Mouse (Mus musculus) G1E (cell line): ENCODE data around the gene B4galt5. TPM values are rescaled to one million over a fixed set of nuclear protein-coding genes. Genes with fewer than 3 reads are reported as not detected.

Source experiments
- ATAC-seq: 2 replicates; pipeline ENCODE4 v1.8.0; 2016; ENCODE audit warnings: mild to moderate bottlenecking; ENCODE audit not compliant: insufficient number of reproducible peaks, poor library complexity, low FRiP score, severe bottlenecking; ENCODE audit errors: extremely low read depth
- DNase-seq: peaks from one replicate; pipeline ENCODE4 v3.0.0; 2012; ENCODE audit warnings: low spot score
- H3K27me3 ChIP-seq: 2 replicates; pipeline ENCODE4 v1.6.1; 2012; ENCODE audit warnings: mild to moderate bottlenecking, low read length, inconsistent platforms; ENCODE audit not compliant: insufficient read depth
- H3K36me3 ChIP-seq: replicated peaks from 2 replicates; pipeline ENCODE3; 2012; ENCODE audit warnings: mild to moderate bottlenecking, inconsistent platforms
- H3K4me1 ChIP-seq: 2 replicates; pipeline ENCODE4 v1.6.1; 2012; ENCODE audit warnings: low read depth, low read length, inconsistent platforms, mixed read lengths; ENCODE audit not compliant: insufficient read depth
- H3K4me3 ChIP-seq: 2 replicates; pipeline ENCODE4 v1.5.1; 2012; ENCODE audit warnings: low read depth, mild to moderate bottlenecking, inconsistent platforms, low read length, moderate library complexity, mixed read lengths
- H3K9me3 ChIP-seq: replicated peaks from 2 replicates; pipeline ENCODE4 v1.6.1; 2012; ENCODE audit warnings: inconsistent platforms
- CTCF ChIP-seq: IDR thresholded peaks from 2 replicates; pipeline ENCODE4 v1.5.1; 2012; ENCODE audit warnings: low read depth, low read length, inconsistent platforms, mixed read lengths
- GATA1 ChIP-seq: IDR thresholded peaks from 2 replicates; pipeline ENCODE4 v1.6.1; 2012; ENCODE audit warnings: borderline replicate concordance, low read length, inconsistent platforms, mixed read lengths
- GATA2 ChIP-seq: IDR thresholded peaks from 2 replicates; pipeline ENCODE4 v1.6.1; 2012; ENCODE audit warnings: low read depth, low read length, inconsistent platforms, borderline replicate concordance
- POLR2AphosphoS5 ChIP-seq: IDR thresholded peaks from 2 replicates; pipeline ENCODE4 v1.6.1; 2012; ENCODE audit warnings: low read depth, low read length, inconsistent platforms; ENCODE audit not compliant: insufficient replicate concordance
- TAL1 ChIP-seq: conservative IDR thresholded peaks from 2 replicates; pipeline ENCODE4 v1.6.1; 2012; ENCODE audit warnings: low read depth, low read length, inconsistent platforms, mixed read lengths
- polyA plus RNA-seq: library from polyadenylated mRNA; stranded (reverse); fragments of >175 nt; gene quantifications from 2 replicates; pipeline ENCODE4 v1.2.3, GENCODE M21; 2012
- total RNA-seq, 2 experiments: library from RNA; stranded (forward) in 1 of 2; stranded (reverse) in 1 of 2; fragments of 200-1000 nt in 1 of 2; fragments of >200 nt in 1 of 2; fragmentation: Nextera tagmentation in 1 of 2; gene quantifications; 2 replicates each; pipeline ENCODE4 v1.2.3; 2014 to 2017

Gene B4galt5
- total and polyA plus RNA-seq, 3 experiments, result 0.23 to 0.61 (median 0.44) TPM

DNA sequence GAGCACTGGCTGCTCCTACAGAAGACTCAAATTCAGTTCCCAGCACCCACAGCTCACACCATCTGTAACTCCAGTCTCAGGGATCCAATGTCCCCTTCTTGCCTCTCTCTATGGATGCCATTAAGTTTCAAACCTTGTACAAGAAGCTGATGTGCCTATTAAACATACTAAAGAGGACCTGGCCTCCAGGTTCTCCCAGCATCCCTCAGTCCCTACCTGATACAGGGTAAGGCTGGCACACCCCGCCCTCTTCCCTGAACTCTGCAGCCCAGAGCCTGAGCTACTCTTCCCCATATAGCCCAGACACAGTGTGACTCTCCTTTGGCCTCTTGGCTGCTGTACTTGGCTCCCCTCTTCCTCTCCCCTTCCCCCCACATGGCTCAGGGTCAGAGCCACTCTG, 38.9 kb downstream of the B4galt5 start:
- H3K36me3 ChIP-seq, result no peaks in the 10 kb centered on the region
- TF ChIP-seq GATA1 (no peak), CTCF (no peak), TAL1 (no peak), GATA2 (no peak), POLR2AphosphoS5 (no peak)
- peaks cover 2% of the 10 kb centered on the region; the same call in 1 of the 2 replicates for H3K27me3 ChIP-seq
- ATAC-seq, result no peak
- no peaks in the 10 kb centered on the region for H3K4me1 ChIP-seq
- no peak overlapping the region for H3K4me3 ChIP-seq
- DNase-seq, result no peak
- H3K9me3 ChIP-seq, result no peaks in the 10 kb centered on the region

DNA sequence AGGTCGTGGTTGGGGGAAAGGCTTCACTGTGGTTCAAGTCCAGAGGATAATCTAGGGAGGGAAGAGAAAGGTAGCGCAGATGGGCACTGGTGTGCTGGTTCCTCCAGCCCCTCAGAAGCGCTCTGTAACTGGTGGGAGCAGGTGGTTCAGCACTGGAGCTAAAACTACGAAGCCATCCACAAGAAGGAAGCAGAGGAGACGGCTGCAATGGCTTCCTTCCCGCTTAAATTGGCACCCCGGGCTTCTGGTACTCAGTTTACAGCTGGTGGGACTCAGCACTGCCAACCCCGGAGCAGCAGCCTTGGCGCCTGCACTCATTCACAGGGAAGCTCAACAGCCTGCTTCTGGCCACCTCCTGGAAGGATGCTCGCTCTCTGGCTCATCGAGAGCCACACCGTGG, 39.7 kb downstream of the B4galt5 start:
- no peak for TF ChIP-seq TAL1
- TF ChIP-seq GATA1, result no peak
- no peak for TF ChIP-seq CTCF
- no peak for TF ChIP-seq POLR2AphosphoS5
- TF ChIP-seq GATA2, result no peak
- Histone ChIP-seq H3K9me3 (no peaks in the 10 kb centered on the region), H3K27me3 (peaks cover 2% of the 10 kb centered on the region; the same call in 1 of the 2 replicates), H3K36me3 (no peaks in the 10 kb centered on the region), H3K4me1 (no peaks in the 10 kb centered on the region), H3K4me3 (no peak overlapping the region)
- DNase-seq, result no peak
- no peak for ATAC-seq

DNA sequence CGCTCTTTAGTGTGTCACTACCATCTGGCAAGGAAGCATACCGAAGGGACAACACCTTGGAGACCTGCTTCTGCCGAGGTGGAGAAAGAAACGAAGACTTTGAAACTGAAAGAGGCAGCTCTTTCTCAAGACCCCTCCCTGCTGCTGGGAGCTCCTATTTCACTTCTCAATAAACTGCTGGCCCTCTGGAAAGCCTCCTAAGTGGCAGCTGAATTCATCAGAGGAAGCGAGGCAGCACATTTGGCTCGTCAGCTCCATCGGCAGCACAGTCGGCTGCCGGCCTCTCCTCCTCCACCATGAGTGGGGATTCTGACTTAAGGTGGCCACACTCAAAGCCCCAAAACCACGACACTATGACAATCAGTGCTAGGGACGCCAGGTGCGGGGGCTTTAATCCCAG, 41.3 kb downstream of the B4galt5 start:
- DNase-seq, result no peak
- H3K4me3 ChIP-seq, result no peak overlapping the region
- H3K9me3 ChIP-seq, result no peaks in the 10 kb centered on the region
- H3K4me1 ChIP-seq, result no peaks in the 10 kb centered on the region
- no peak for ATAC-seq
- H3K36me3 ChIP-seq, result no peaks in the 10 kb centered on the region
- TF ChIP-seq GATA2 (no peak), TAL1 (no peak), GATA1 (no peak), CTCF (no peak), POLR2AphosphoS5 (no peak)
- peaks cover 2% of the 10 kb centered on the region; the same call in 1 of the 2 replicates for H3K27me3 ChIP-seq

DNA sequence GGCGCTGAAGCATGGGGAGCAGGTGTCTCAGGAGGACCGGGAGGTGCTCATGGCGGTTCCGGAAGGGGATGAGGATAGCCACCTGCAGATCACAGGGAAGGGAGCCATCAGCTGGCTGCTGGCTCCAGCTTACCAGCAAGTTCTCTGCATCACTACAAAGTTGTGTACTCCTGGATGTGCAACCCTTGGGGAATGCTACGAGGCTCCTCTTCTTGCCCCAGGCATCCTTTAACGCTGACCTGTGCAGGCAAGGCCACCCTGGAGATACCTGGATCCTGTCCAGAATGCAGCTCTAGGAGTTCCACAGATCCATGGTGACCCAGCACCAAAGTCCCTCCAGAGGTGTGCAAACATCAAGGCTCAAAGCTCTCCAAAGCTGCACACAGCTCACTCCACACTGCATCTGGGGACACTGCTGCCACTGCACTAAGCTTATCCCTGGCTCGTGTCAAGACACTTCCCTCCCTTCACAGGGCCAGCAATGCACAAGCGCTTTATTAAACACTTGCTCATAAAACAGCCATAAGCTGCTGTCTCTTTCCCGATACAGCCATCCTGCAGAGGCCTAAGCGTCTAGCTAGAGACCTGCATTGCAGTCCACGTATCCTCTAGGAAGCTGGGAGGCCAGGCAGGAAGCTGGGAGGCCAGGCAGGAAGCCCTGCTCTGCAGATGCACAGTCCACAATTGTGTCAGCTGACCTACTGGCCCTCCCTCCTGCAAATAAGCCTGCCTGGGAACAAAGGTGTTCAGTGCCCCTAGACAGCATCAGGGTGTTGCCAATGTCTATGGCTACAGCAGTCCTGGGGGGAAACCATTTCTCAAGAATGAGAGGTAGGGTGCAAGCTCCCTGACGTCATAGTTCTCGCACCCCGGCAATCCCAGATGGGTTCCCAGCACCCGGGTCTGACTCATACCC, 42.1 kb downstream of the B4galt5 start:
- H3K9me3 ChIP-seq, result no peaks in the 10 kb centered on the region
- H3K4me1 ChIP-seq, result no peaks in the 10 kb centered on the region
- H3K36me3 ChIP-seq, result no peaks in the 10 kb centered on the region
- H3K27me3 ChIP-seq, result peaks cover 2% of the 10 kb centered on the region; the same call in 1 of the 2 replicates
- TF ChIP-seq POLR2AphosphoS5 (no peak), GATA2 (no peak), TAL1 (no peak), GATA1 (no peak), CTCF (no peak)
- no peak overlapping the region for H3K4me3 ChIP-seq
- ATAC-seq, result no peak
- DNase-seq, result no peak

DNA sequence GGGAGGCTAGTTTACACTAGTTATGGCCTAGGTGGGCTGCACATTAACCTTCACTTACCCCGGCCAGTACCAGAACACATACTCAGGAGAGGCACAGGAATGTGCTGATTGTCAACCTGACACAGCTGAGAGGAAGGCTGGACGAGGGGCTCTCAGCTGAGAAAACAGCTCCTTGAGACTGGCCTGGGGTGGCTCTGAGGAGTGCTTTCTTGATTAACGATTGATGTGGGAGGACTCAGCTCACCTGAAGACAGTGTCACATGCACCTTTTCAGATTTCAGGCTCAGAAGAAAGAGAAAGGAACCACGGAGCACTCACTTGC, 42.7 kb downstream of the B4galt5 start:
- TF ChIP-seq CTCF, result no peak
- TF ChIP-seq GATA1, result no peak
- no peak for TF ChIP-seq GATA2
- TF ChIP-seq TAL1, result no peak
- TF ChIP-seq POLR2AphosphoS5, result no peak

DNA sequence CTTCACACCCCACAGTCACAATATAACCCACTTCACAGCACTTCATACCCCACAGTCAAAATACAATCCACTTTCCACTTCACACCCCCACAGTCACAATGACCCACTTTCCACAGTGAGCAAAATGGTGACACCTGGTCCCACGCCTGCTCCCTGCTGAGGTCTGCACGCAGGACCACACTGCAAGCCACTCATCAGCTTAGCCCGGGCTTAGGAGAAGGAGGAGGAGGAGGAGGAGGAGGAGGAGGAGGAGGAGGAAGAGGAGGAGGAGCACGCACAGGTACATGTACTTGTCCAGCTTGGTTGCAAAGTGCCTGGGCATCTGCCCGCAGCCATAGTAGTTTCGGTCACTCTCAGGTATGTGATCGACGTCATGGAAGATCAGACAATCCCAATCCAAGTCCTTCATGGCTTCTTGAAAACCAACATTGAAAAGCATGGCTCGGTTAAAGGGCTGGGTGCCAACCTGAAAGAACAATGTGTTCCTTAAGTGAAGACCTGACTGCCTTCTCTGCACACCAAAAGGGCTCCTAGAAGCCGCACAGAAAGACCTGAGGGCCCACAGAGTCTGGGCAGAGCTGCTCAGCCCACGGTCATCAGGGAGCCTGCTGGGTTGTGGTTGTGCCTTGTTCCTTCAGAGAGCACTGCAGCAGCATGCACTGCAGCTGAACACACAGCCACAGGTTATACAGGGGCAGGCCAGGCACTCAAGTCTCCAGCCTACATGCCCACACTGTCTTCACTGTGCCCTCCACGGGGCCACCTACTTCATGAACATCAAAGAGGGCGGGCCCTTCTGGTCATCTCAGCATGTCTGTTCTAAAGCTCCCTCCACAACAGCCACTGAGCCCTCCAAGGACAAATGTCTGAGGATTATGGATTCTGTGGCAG, 43.4 kb downstream of the B4galt5 start:
- TF ChIP-seq GATA2 (no peak), POLR2AphosphoS5 (no peak), TAL1 (no peak), CTCF (no peak), GATA1 (no peak)
- H3K4me1 ChIP-seq, result no peaks in the 10 kb centered on the region
- no peak overlapping the region for H3K4me3 ChIP-seq
- ATAC-seq, result no peak
- DNase-seq, result no peak
- peaks cover 2% of the 10 kb centered on the region; the same call in 1 of the 2 replicates for H3K27me3 ChIP-seq
- H3K9me3 ChIP-seq, result no peaks in the 10 kb centered on the region
- H3K36me3 ChIP-seq, result no peaks in the 10 kb centered on the region

More for the DNA sequence above, 42.7 kb downstream of the B4galt5 start:
- Histone ChIP-seq H3K4me1 (no peaks in the 10 kb centered on the region), H3K36me3 (no peaks in the 10 kb centered on the region), H3K27me3 (peaks cover 2% of the 10 kb centered on the region; the same call in 1 of the 2 replicates), H3K4me3 (no peak overlapping the region), H3K9me3 (no peaks in the 10 kb centered on the region)
- no peak for ATAC-seq
- no peak for DNase-seq
